Mouse (Mus musculus): ENCODE data around the gene Prkce.

GRCm38 (mm10) chr17:86408614-86409006 lies 241.0 kb downstream of the Prkce start:
- no peak for TF ChIP-seq POLR2A (IDR thresholded peaks at IDR 0.05; ENCODE audit: insufficient read depth, low read depth, low read length)
- TF ChIP-seq CTCF (IDR thresholded peaks at IDR 0.05; ENCODE audit: insufficient read depth, low read depth, low read length), result no peak
